9 mouse cellular contexts compared by ENCODE assay signal in the genomic region with DNA sequence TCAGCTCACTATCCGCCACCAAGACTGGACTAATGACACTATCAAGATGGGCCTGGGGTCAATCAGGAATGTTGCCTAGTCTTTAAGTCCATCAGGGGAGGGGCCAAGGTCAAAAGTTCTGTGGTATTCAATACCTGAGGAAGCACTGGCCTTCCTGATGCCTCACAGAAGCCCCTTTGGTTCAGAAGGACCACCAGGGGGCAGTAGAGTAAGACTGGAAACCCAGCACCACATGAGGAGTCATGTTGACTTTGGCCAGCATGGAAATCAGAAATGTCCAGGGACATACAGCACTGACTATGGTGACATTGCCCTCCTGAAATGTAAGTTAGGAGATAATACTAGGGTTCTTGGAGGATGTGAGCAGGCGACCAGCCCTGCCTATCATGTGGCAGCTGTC. TPM values are rescaled to one million over a fixed set of nuclear protein-coding genes. Genes with fewer than 3 reads are reported as not detected.
DNase-seq lines count a peak whose midpoint lies in the region; ATAC-seq and TF ChIP-seq lines count a peak whose summit lies in the region.
"Had no signal": no experiment of that assay in that cellular context is flagged by ENCODE, and none has a peak within 500 bp of the region (broad histone marks: within the 10 kb centered on the region; RNA-seq: fewer than 3 reads in every experiment).

No protein-coding gene starts in this region.

- H3K36me3 ChIP-seq in liver, embryonic 11.5 days (ENCODE audit: control insufficient read depth, insufficient read depth, low read length) = no peaks in the 10 kb centered on the region
- H3K36me3 ChIP-seq: heart, embryonic 13.5 days had no signal

- WGBS in cerebellum, adult 2 months = 63% methylated on average over 2 of the region's 2 CpGs
- WGBS in liver, embryonic 11.5 days = 56% methylated on average over 2 of the region's 2 CpGs

- no peaks in the 10 kb centered on the region for H3K4me1 ChIP-seq in cerebellum, adult 2 months (ENCODE audit: control insufficient read depth, insufficient read depth, low read length)
- 0 out of 2 replicates have a peak, but pooled peaks cover 4% of the 10 kb centered on the region for H3K4me1 ChIP-seq in liver, embryonic 11.5 days (replicated peaks; ENCODE audit: control insufficient read depth, insufficient read depth, low read length)

- H3K27me3 ChIP-seq in cerebellum, adult 2 months (ENCODE audit: control insufficient read depth, insufficient read depth, low read length) = no peaks in the 10 kb centered on the region
- peaks cover 3% of the 10 kb centered on the region; the same call in 1 of the 2 replicates for H3K27me3 ChIP-seq in liver, embryonic 11.5 days (replicated peaks; ENCODE audit: control insufficient read depth, insufficient read depth, low read length)

- no peak overlapping the region for H3K4me2 ChIP-seq in liver, embryonic 11.5 days
- H3K4me2 ChIP-seq: heart, embryonic 13.5 days had no signal

- peak; percentile 52; the same call in 1 of the 2 replicates for TF ChIP-seq CTCF in cerebellum, adult 2 months (IDR thresholded peaks at IDR 0.05; ENCODE audit: borderline replicate concordance, insufficient read depth, low read depth, low read length)

- no peaks in the 10 kb centered on the region for H3K9me3 ChIP-seq in liver, embryonic 11.5 days (ENCODE audit: control insufficient read depth, low read length)
- H3K9me3 ChIP-seq: heart, embryonic 13.5 days had no signal

- H3K27ac ChIP-seq in cerebellum, adult 2 months (ENCODE audit: insufficient read depth, low read length) = no peak overlapping the region
- H3K27ac ChIP-seq in liver, embryonic 11.5 days (ENCODE audit: low read depth, low read length) = no peak overlapping the region
- H3K27ac ChIP-seq: heart, embryonic 13.5 days had no signal

- H3K9ac ChIP-seq in liver, embryonic 11.5 days (ENCODE audit: low read depth, low read length) = no peak overlapping the region
- H3K9ac ChIP-seq: heart, embryonic 13.5 days had no signal

- no peak for ATAC-seq in cerebellum, adult (ENCODE audit: insufficient number of reproducible peaks, low FRiP score, low TSS enrichment)
- ATAC-seq in liver, embryonic 11.5 days (replicated peaks; ENCODE audit: low FRiP score) = no peak

- TF ChIP-seq POLR2A in cerebellum, adult 2 months (IDR thresholded peaks at IDR 0.05; ENCODE audit: borderline replicate concordance, insufficient read depth, low read length) = no peak

- no peak overlapping the region for H3K4me3 ChIP-seq in cerebellum, adult 2 months (replicated peaks; ENCODE audit: insufficient read depth, low read depth, low read length)
- no peak overlapping the region for H3K4me3 ChIP-seq in liver, embryonic 11.5 days (ENCODE audit: low read depth, low read length)
- H3K4me3 ChIP-seq: heart, embryonic 13.5 days had no signal

- DNase-seq in cerebellum, adult 2 months = no peak
- peak; percentile 32 for DNase-seq in liver
- no peak for DNase-seq in liver, embryonic 11.5 days (ENCODE audit: low spot score)
- DNase-seq in brain, adult 2 months (ENCODE audit: low read depth, low spot score) = peak; percentile 34
- peak; percentile 71 for DNase-seq in mesoderm, embryonic 11.5 days (ENCODE audit: low read depth, low spot score)
- DNase-seq in ovary, postnatal 36 days (ENCODE audit: low spot score) = no peak
- DNase-seq in right cerebral cortex, postnatal 10 days (ENCODE audit: low spot score in 2 of 2) = no peak

RNA-seq across cellular contexts. Expression of a gene that starts 16.2 kb away (rescaled TPM):
- polyA plus RNA-seq in cerebellum, adult 2 months (2012; rRNA removed) = not detected in 2 replicates
- 7.6 and 7.7 TPM in 2 replicates for polyA plus RNA-seq in liver, embryonic 11.5 days (2014; fragmentation: Nextera tagmentation; extraction: Ambion mirVana)

Comparison
In these comparisons a context has a peak if more than half of its experiments do, and no peak if none do; other contexts are left out.
1. DNase-seq: peak in liver (single experiment), brain, adult 2 months (single experiment) and mesoderm, embryonic 11.5 days (single experiment); none in cerebellum, adult 2 months (0 of 2), liver, embryonic 11.5 days (single experiment), ovary, postnatal 36 days (single experiment) and right cerebral cortex, postnatal 10 days (0 of 2).